Mouse (Mus musculus) pancreas, adult 10 weeks (tissue): ENCODE data around the gene Rslcan18. TPM values are rescaled to one million over a fixed set of nuclear protein-coding genes. Genes with fewer than 3 reads are reported as not detected.

Experiments used
- polyA plus RNA-seq: library from polyadenylated mRNA; stranded (reverse); fragments of 350-450 nt; fragmentation: Illumina TruSeq; extraction: RNeasy Lipid Tissue Mini Kit (QIAGEN cat#74804); gene quantifications from one replicate; pipeline ENCODE4 v1.2.3, GENCODE M21; 2015; ENCODE audit warnings: low read depth, low replicate concordance; ENCODE audit not compliant: insufficient read depth

The Rslcan18 gene
- polyA plus RNA-seq, result not detected

DNA sequence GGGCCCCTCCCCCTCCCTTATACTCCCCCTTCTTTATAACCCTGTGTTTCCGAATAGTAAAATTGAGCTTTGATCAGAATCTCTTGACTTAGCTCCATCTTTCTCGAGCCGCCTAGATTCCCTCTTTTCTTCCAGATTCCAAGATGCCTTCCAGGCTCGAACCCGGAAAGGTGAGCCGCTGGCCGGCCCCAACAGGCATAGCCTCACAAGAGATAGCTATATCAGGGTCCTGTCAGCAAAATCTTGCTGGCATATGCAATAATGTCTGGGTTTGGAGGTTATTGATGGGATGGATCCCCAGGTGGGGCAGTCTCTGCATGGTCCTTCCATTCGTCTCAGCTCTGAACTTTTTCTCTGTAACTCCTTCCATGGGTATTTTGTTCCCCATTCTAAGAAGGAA is at the start of gene Rslcan18:
Gene Rslcan18 (minus strand): TSS at position 101 of the 400 bp plus-strand sequence.

DNA sequence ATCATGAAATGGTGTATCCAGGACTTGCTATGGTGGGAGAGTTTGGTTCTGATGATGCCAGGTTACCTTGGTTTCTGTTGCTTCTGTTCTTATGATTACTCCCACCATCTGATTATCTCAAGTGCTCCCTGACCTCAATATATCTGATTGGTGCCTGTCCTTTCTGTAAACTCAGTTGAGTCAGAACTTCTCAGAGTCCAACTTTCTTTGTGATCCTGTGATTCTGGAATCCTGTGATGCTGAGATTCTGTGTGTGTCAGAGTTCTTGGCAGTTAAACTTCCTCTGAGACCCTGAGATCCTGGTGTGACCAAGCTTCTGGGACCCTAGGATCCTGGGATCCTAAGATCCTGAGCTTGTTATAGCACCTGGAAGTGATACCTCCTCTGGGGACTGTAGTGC is 5.3 kb upstream of the Rslcan18 start, which contains the start of gene Zfp759:
Gene Zfp759 (plus strand): TSS at position 301 of the 400 bp plus-strand sequence.

DNA sequence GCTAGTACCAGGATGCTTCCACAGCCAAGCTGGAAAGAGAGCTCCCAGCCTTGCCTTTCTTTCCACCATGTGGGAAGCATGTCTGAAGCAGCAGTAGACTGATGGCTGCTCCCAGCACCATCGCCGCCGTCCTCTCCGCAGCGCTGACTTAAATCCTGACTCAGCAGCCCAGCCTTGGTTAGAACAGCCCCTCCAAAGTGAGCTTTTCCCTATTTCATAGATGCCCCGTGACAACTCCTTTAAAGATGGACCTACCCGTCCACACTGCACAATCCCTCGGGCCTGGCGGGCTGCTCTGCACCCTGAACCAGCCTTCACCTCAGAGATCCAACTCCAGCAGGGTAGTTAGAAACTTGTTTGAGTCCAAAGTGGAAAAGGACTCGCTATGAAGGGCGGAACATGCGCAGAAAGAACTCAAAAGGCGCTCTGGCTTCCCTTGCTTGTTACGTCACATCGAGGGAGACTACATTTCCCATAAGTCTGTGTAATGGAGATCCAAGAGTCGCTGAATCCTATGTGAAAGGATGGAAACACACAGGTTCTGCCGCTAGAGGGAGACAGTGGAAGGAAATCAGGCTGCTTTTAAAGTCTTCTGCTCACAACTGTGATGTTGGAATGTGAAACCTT is 7.8 kb downstream of the Rslcan18 start, which contains the start of gene Gm28557:
Gene Gm28557 (minus strand): TSS at position 411 of the 627 bp plus-strand sequence.

DNA sequence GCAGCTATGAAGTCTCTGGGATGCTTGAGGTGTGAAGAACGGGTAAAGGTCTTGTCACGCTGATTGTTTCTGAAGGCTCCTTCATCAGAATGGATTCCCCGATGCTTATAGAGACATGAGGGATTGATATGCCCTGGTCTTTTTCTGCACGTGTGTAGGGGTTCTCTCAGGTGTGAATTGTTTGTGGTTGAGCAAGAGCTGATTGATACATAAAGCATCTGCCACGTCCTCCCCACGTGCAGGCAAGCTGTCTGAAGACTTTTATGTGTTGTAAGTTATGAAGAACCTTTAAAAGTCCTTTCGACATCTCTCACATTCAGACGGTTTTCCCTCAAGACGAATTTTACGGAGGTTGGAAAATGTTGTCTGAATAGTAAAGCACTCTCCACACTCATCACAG is 18.2 kb downstream of the Rslcan18 start, which contains the start of gene Zfp708:
Gene Zfp708 (minus strand): TSS at position 101 of the 400 bp plus-strand sequence.

DNA sequence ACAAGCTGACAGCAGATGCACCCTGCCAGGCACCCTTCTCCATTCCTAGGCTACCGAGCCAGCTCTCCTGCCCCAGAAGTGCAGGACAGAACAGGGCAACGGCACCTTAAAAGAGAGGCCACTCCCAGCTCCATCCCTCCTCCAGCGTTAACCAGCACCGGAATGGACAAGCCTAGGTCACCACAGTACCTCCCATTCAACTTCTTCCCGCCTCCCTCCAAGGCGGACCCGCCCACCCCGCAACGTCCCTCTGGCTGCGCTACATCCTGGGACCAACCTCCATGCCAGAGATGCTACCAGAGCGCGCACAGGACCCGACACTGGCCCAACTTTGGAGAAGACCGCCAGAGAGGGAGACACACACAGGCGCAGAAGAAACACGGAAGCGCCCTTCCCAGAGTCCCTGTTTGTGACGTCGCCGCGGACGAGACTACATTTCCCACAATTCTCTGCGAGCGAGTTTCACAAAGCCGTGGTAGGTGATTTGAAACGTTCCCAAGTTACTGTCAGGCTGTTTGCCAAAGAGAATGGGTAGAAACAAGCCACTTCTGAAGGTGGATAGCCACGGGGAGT is 55.2 kb downstream of the Rslcan18 start, which contains the start of gene Zfp712:
Gene Zfp712 (minus strand): TSS at position 385 of the 573 bp plus-strand sequence.

Other genes with a start within 250 kb of the Rslcan18 start
- 1.1 TPM for gene Gm10767, start 211.3 kb downstream of the Rslcan18 start, polyA plus RNA-seq
- not detected for gene Zfp712, start 55.1 kb downstream of the Rslcan18 start, polyA plus RNA-seq
- gene Zfp708, start 18.3 kb downstream of the Rslcan18 start, polyA plus RNA-seq, result 0.59 TPM
- gene Gm28557, start 7.7 kb downstream of the Rslcan18 start, polyA plus RNA-seq, result 1.6 TPM
- gene Zfp759, start 5.4 kb upstream of the Rslcan18 start, polyA plus RNA-seq, result 0.76 TPM
- gene Rsl1, start 56.9 kb upstream of the Rslcan18 start, polyA plus RNA-seq, result 2.9 TPM
- gene Zfp455, start 78.2 kb upstream of the Rslcan18 start, polyA plus RNA-seq, result 0.31 TPM
- gene Zfp458, start 162.2 kb upstream of the Rslcan18 start, polyA plus RNA-seq, result 0.30 TPM
- not detected for gene Zfp457, start 190.2 kb upstream of the Rslcan18 start, polyA plus RNA-seq
- 1.4 TPM for gene Zfp595, start 216.3 kb upstream of the Rslcan18 start, polyA plus RNA-seq
- gene Gm28044, start 244.3 kb upstream of the Rslcan18 start, polyA plus RNA-seq, result not detected
- gene Zfp953, start 244.3 kb upstream of the Rslcan18 start, polyA plus RNA-seq, result 0.57 TPM